In the genomic region with DNA sequence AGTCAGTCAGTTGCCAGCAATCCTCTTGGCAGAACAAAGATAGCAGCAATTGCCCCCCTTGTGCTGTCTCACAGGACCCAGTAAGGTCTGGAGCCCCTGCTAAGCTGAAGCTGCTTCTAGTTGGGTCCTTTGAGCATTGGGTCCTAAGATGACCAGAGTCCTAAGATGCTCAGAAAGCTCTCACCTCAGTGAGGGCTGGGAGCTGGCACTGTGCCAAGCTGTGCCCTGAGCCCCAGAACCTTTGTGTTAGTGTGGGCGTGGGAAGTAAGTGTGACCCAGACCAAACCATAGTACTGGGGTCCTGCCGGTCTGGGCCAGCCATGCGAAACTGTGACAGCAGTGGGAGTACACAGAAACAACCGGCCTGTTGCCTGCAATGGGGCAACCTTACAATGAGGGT, we compare ENCODE assay signal across 23 mouse cellular contexts. TPM values are rescaled to one million over a fixed set of nuclear protein-coding genes. Genes with fewer than 3 reads are reported as not detected.
DNase-seq lines count a peak whose midpoint lies in the region; ATAC-seq and TF ChIP-seq lines count a peak whose summit lies in the region.
"Had no signal": no experiment of that assay in that cellular context is flagged by ENCODE, and none has a peak within 500 bp of the region (broad histone marks: within the 10 kb centered on the region; RNA-seq: fewer than 3 reads in every experiment).

No protein-coding gene starts in this region.

- peaks cover 51% of the 10 kb centered on the region for H3K36me3 ChIP-seq in kidney, embryonic 15.5 days
- H3K36me3 ChIP-seq in kidney, adult 2 months (ENCODE audit: control insufficient read depth, insufficient read depth, low read length): no peaks in the 10 kb centered on the region; the same call in 1 of the 2 replicates
- H3K36me3 ChIP-seq in midbrain, embryonic 14.5 days (ENCODE audit: control insufficient read depth, insufficient read depth, low read length): peaks cover 76% of the 10 kb centered on the region
- peaks cover 85% of the 10 kb centered on the region for H3K36me3 ChIP-seq in midbrain, embryonic 10.5 days

- DNase-seq in cerebellum, postnatal 25 days: peak; percentile 27 to 47
- DNase-seq in cerebellum, postnatal 36 days: no peak
- DNase-seq in kidney, adult 2 months: no peak
- peak; percentile 5 for DNase-seq in midbrain, embryonic 14.5 days
- no peak for DNase-seq in midbrain, embryonic 10.5 days (ENCODE audit: low spot score)
- DNase-seq: adrenal gland, postnatal 10 days; adrenal gland, postnatal 36 days; cerebellum, adult 11 months; cerebellum, adult 2 months; cerebellum, adult 9-11 months; gastrocnemius, postnatal 10 days; gastrocnemius, postnatal 36 days; heart, postnatal 10 days had no signal

- TF ChIP-seq POLR2A in kidney, adult 2 months (IDR thresholded peaks at IDR 0.05; ENCODE audit: low read depth, low read length): no peak

- no peaks in the 10 kb centered on the region for H3K9me3 ChIP-seq in kidney, embryonic 15.5 days (replicated peaks)
- no peaks in the 10 kb centered on the region for H3K9me3 ChIP-seq in midbrain, embryonic 14.5 days (ENCODE audit: control insufficient read depth, low read length)
- no peaks in the 10 kb centered on the region; the same call in 1 of the 2 replicates for H3K9me3 ChIP-seq in midbrain, embryonic 10.5 days (replicated peaks)
- H3K9me3 ChIP-seq: forebrain, embryonic 13.5 days; heart, embryonic 12.5 days; heart, embryonic 15.5 days; hindbrain, embryonic 10.5 days; hindbrain, embryonic 13.5 days; intestine, embryonic 15.5 days had no signal

- ATAC-seq in kidney, embryonic 15.5 days (replicated peaks; ENCODE audit: low FRiP score): no peak
- no peak for ATAC-seq in midbrain, embryonic 14.5 days (ENCODE audit: low FRiP score, low TSS enrichment)
- ATAC-seq: forebrain, embryonic 13.5 days; forebrain, embryonic 16.5 days; hindbrain, embryonic 16.5 days; intestine, embryonic 15.5 days had no signal

- no peak for TF ChIP-seq CTCF in kidney, adult 2 months (conservative IDR thresholded peaks at IDR 0.05; ENCODE audit: insufficient read depth, insufficient read length, low read depth, low read length)

- H3K27ac ChIP-seq in kidney, embryonic 15.5 days: peak overlapping the region; percentile 55
- H3K27ac ChIP-seq in kidney, adult 2 months (ENCODE audit: insufficient read depth, low read depth, low read length): no peak overlapping the region
- no peak overlapping the region for H3K27ac ChIP-seq in midbrain, embryonic 14.5 days (replicated peaks; ENCODE audit: low read depth, low read length)
- H3K27ac ChIP-seq in midbrain, embryonic 10.5 days (replicated peaks): no peak overlapping the region
- H3K27ac ChIP-seq: forebrain, embryonic 10.5 days; forebrain, embryonic 13.5 days; heart, embryonic 15.5 days; hindbrain, embryonic 10.5 days; hindbrain, embryonic 13.5 days; intestine, embryonic 15.5 days had no signal

- H3K27me3 ChIP-seq in kidney, embryonic 15.5 days: no peaks in the 10 kb centered on the region
- H3K27me3 ChIP-seq in kidney, adult 2 months (replicated peaks; ENCODE audit: control insufficient read depth, insufficient read depth, low read length): no peaks in the 10 kb centered on the region
- no peaks in the 10 kb centered on the region for H3K27me3 ChIP-seq in midbrain, embryonic 14.5 days (ENCODE audit: control insufficient read depth, insufficient read depth, low read length)
- H3K27me3 ChIP-seq in midbrain, embryonic 10.5 days (ENCODE audit: low read depth, poor library complexity, severe bottlenecking): no peaks in the 10 kb centered on the region
- H3K27me3 ChIP-seq: forebrain, embryonic 13.5 days; heart, embryonic 12.5 days; heart, embryonic 15.5 days; hindbrain, embryonic 13.5 days; intestine, embryonic 15.5 days had no signal

- peaks cover 89% of the 10 kb centered on the region for H3K4me1 ChIP-seq in kidney, embryonic 15.5 days
- peaks cover 24% of the 10 kb centered on the region for H3K4me1 ChIP-seq in kidney, adult 2 months (ENCODE audit: control insufficient read depth, insufficient read depth, low read length)
- H3K4me1 ChIP-seq in midbrain, embryonic 14.5 days (ENCODE audit: control insufficient read depth, insufficient read depth, low read length): no peaks in the 10 kb centered on the region
- peaks cover 18% of the 10 kb centered on the region for H3K4me1 ChIP-seq in midbrain, embryonic 10.5 days
- H3K4me1 ChIP-seq: hindbrain, embryonic 13.5 days had no signal

- H3K9ac ChIP-seq in kidney, embryonic 15.5 days: no peak overlapping the region
- H3K9ac ChIP-seq in midbrain, embryonic 14.5 days (replicated peaks; ENCODE audit: low read length): no peak overlapping the region
- H3K9ac ChIP-seq: forebrain, embryonic 13.5 days; heart, embryonic 12.5 days; heart, embryonic 15.5 days; hindbrain, embryonic 13.5 days; intestine, embryonic 15.5 days had no signal

- H3K4me2 ChIP-seq in kidney, embryonic 15.5 days: no peak overlapping the region
- H3K4me2 ChIP-seq in midbrain, embryonic 14.5 days (ENCODE audit: low read length): no peak overlapping the region
- H3K4me2 ChIP-seq: forebrain, embryonic 13.5 days; heart, embryonic 12.5 days; heart, embryonic 15.5 days; hindbrain, embryonic 13.5 days; intestine, embryonic 15.5 days had no signal

- no peak overlapping the region for H3K4me3 ChIP-seq in kidney, embryonic 15.5 days (replicated peaks)
- H3K4me3 ChIP-seq in kidney, adult 2 months (ENCODE audit: insufficient read depth, low read depth, low read length): no peak overlapping the region
- H3K4me3 ChIP-seq in midbrain, embryonic 14.5 days (replicated peaks; ENCODE audit: low read depth, low read length): no peak overlapping the region
- H3K4me3 ChIP-seq in midbrain, embryonic 10.5 days: no peak overlapping the region
- H3K4me3 ChIP-seq: forebrain, embryonic 10.5 days; forebrain, embryonic 13.5 days; heart, embryonic 12.5 days; heart, embryonic 15.5 days; hindbrain, embryonic 10.5 days; hindbrain, embryonic 13.5 days; intestine, embryonic 15.5 days had no signal

- 54% methylated on average over 4 of the region's 4 CpGs for WGBS in kidney, embryonic 15.5 days
- 68% methylated on average over 4 of the region's 4 CpGs for WGBS in kidney, adult 2 months
- WGBS in midbrain, embryonic 14.5 days: 87% methylated on average over 4 of the region's 4 CpGs
- 99% methylated on average over 4 of the region's 4 CpGs for WGBS in midbrain, embryonic 10.5 days

RNA-seq across cellular contexts. Expression of a gene that starts 18.2 kb away (rescaled TPM):
- polyA plus RNA-seq in kidney, embryonic 15.5 days (2015; fragmentation: Nextera tagmentation; extraction: Ambion mirVana): 3.4 and 5.8 TPM in 2 replicates
- polyA plus RNA-seq in kidney, adult 2 months (2012; rRNA removed): 18.4 and 22.2 TPM in 2 replicates
- polyA plus RNA-seq in midbrain, embryonic 14.5 days (2014; fragmentation: Nextera tagmentation; extraction: Ambion mirVana): 1.3 and 2.8 TPM in 2 replicates
- 0.75 and 0.82 TPM in 2 replicates for polyA plus RNA-seq in midbrain, embryonic 10.5 days (2016; fragmentation: Nextera tagmentation; extraction: Ambion mirVana)

RNA-seq across cellular contexts. Expression of a gene that starts 30.7 kb away (rescaled TPM):
- 67.6 and 73.2 TPM in 2 replicates for polyA plus RNA-seq in kidney, embryonic 15.5 days (2015; fragmentation: Nextera tagmentation; extraction: Ambion mirVana)
- 219 and 228 TPM in 2 replicates for polyA plus RNA-seq in kidney, adult 2 months (2012; rRNA removed)
- 117 and 122 TPM in 2 replicates for polyA plus RNA-seq in midbrain, embryonic 14.5 days (2014; fragmentation: Nextera tagmentation; extraction: Ambion mirVana)
- polyA plus RNA-seq in midbrain, embryonic 10.5 days (2016; fragmentation: Nextera tagmentation; extraction: Ambion mirVana): 62.8 and 67.9 TPM in 2 replicates

RNA-seq across cellular contexts. Expression of a gene that starts 35.3 kb away (rescaled TPM):
- polyA plus RNA-seq in kidney, embryonic 15.5 days (2015; fragmentation: Nextera tagmentation; extraction: Ambion mirVana): 171 and 182 TPM in 2 replicates
- polyA plus RNA-seq in kidney, adult 2 months (2012; rRNA removed): 21.5 and 23.5 TPM in 2 replicates
- polyA plus RNA-seq in midbrain, embryonic 14.5 days (2014; fragmentation: Nextera tagmentation; extraction: Ambion mirVana): 112 and 114 TPM in 2 replicates
- 205 and 232 TPM in 2 replicates for polyA plus RNA-seq in midbrain, embryonic 10.5 days (2016; fragmentation: Nextera tagmentation; extraction: Ambion mirVana)

RNA-seq across cellular contexts. Expression of a gene that starts 48.5 kb away (rescaled TPM):
- 289 and 308 TPM in 2 replicates for polyA plus RNA-seq in kidney, embryonic 15.5 days (2015; fragmentation: Nextera tagmentation; extraction: Ambion mirVana)
- 375 and 393 TPM in 2 replicates for polyA plus RNA-seq in kidney, adult 2 months (2012; rRNA removed)
- 533 and 550 TPM in 2 replicates for polyA plus RNA-seq in midbrain, embryonic 14.5 days (2014; fragmentation: Nextera tagmentation; extraction: Ambion mirVana)
- 277 and 318 TPM in 2 replicates for polyA plus RNA-seq in midbrain, embryonic 10.5 days (2016; fragmentation: Nextera tagmentation; extraction: Ambion mirVana)

Comparison
In these comparisons a context has a peak if more than half of its experiments do, and no peak if none do; other contexts are left out.
1. DNase-seq: peak in cerebellum, postnatal 25 days (2 of 2) and midbrain, embryonic 14.5 days (single experiment); none in cerebellum, postnatal 36 days (0 of 2), kidney, adult 2 months (single experiment) and midbrain, embryonic 10.5 days (single experiment).